Mouse (Mus musculus) liver, embryonic 12.5 days (tissue): Measurements from ENCODE around the gene Setx. TPM values are rescaled to one million over a fixed set of nuclear protein-coding genes. Genes with fewer than 3 reads are reported as not detected.

Experiments used
- ATAC-seq: fragments of 200-750 bp; cut with Nextera tagmentation; 2 replicates; pipeline ENCODE4 v1.8.0; 2017; ENCODE audit warnings: moderate number of reproducible peaks, mild to moderate bottlenecking, moderate library complexity
- H3K27ac ChIP-seq: fragments of 300-500 bp; sonication (generic); 2 replicates; pipeline ENCODE4 v1.5.1; 2016; ENCODE audit warnings: mild to moderate bottlenecking
- H3K27me3 ChIP-seq: fragments of 300-500 bp; sonication (generic); replicated peaks from 2 replicates; pipeline ENCODE4 v1.6.1; 2016; ENCODE audit warnings: mild to moderate bottlenecking, moderate library complexity
- H3K36me3 ChIP-seq: fragments of 300-500 bp; sonication (generic); 2 replicates; pipeline ENCODE4 v1.6.1; 2016; ENCODE audit warnings: mild to moderate bottlenecking, moderate library complexity
- H3K4me1 ChIP-seq: fragments of 300-500 bp; sonication (generic); 2 replicates; pipeline ENCODE4 v1.6.1; 2016
- H3K4me2 ChIP-seq: fragments of 300-500 bp; sonication (generic); 2 replicates; pipeline ENCODE4 v1.6.1; 2016; ENCODE audit warnings: mild to moderate bottlenecking, moderate library complexity
- H3K4me3 ChIP-seq: fragments of 300-500 bp; sonication (generic); 2 replicates; pipeline ENCODE4 v1.5.1; 2016; ENCODE audit warnings: mild to moderate bottlenecking, moderate library complexity
- H3K9ac ChIP-seq: fragments of 300-500 bp; sonication (generic); 2 replicates; pipeline ENCODE4 v1.6.1; 2016; ENCODE audit warnings: mild to moderate bottlenecking, moderate library complexity
- H3K9me3 ChIP-seq: fragments of 300-500 bp; sonication (generic); replicated peaks from 2 replicates; pipeline ENCODE4 v1.6.1; 2016; ENCODE audit warnings: mild to moderate bottlenecking, moderate library complexity
- WGBS: fragments of 180-500 bp; shearing (Covaris S2); methylation state at CpG from one replicate; pipeline ENCODE4 v1.1.7; 2016; ENCODE audit not compliant: insufficient replicate concordance; 5-methylcytosine and 5-hydroxymethylcytosine counted together
- polyA plus RNA-seq: library from polyadenylated mRNA; unstranded; fragments of >200 nt; fragmentation: Nextera tagmentation; extraction: Ambion mirVana; gene quantifications from 2 replicates; pipeline ENCODE4 v1.2.1, GENCODE M21; 2016

Setx gene
- polyA plus RNA-seq, 1 experiment from 2014 or later = 5.7 TPM

DNA sequence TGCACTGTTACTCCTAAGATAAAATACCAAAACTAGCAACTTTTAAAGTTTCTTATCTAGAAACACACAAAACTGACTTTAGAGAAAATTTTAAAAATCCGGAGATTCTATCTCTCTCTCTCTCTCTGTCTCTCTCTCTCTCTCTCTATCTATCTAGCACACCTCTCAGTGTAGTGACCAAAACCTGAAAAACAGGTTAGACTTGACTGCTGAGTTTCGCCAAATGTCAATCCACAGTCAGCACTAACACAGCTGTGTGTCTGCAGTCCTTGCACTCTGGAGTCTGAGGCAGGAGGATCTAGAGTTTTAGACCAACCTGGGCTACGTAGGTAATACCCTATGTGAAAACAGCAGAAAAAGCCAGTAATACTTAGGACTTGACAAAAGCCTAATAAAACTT lies 50.9 kb downstream of the Setx start:
- WGBS = 71% methylated on average over 3 of the region's 3 CpGs
- Histone ChIP-seq H3K4me3 (no peak overlapping the region), H3K27me3 (no peaks in the 10 kb centered on the region), H3K9ac (no peak overlapping the region), H3K27ac (no peak overlapping the region), H3K4me1 (no peaks in the 10 kb centered on the region), H3K9me3 (no peaks in the 10 kb centered on the region), H3K36me3 (peaks cover 93% of the 10 kb centered on the region), H3K4me2 (no peak overlapping the region)
- ATAC-seq = no peak

DNA sequence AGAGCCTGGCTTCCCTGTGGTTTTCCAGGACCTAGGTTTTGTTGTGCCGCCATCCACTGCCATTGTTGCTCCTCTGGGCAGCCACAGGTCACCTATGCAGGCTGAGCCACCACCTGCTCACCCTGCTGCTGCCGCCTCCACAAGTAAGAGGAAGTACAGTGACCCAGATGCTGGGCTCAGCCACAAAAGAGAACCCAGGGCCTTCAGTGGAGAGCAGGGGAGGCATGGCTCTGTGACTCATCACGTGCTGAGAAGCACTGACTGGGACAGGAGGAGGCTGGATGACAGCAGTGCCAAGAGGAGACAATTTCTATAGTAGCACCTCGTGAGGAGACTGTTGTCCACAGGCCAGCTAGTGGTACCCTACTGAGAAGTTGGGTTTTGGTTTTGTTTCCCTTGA lies 55.8 kb downstream of the Setx start:
- Histone ChIP-seq H3K4me2 (no peak overlapping the region), H3K4me1 (no peaks in the 10 kb centered on the region), H3K9ac (no peak overlapping the region), H3K36me3 (peaks cover 64% of the 10 kb centered on the region), H3K27ac (no peak overlapping the region), H3K27me3 (no peaks in the 10 kb centered on the region), H3K9me3 (no peaks in the 10 kb centered on the region), H3K4me3 (no peak overlapping the region)
- 64% methylated on average over 4 of the region's 4 CpGs for WGBS
- no peak for ATAC-seq

GRCm38 (mm10) chr2:29181111-29181510 lies 57.1 kb downstream of the Setx start:
- Histone ChIP-seq H3K36me3 (peaks cover 53% of the 10 kb centered on the region), H3K4me1 (no peaks in the 10 kb centered on the region), H3K9ac (no peak overlapping the region), H3K4me2 (no peak overlapping the region), H3K9me3 (no peaks in the 10 kb centered on the region), H3K27me3 (no peaks in the 10 kb centered on the region), H3K4me3 (no peak overlapping the region), H3K27ac (no peak overlapping the region)
- ATAC-seq = no peak
- 80% methylated on average over 2 of the region's 2 CpGs for WGBS

DNA sequence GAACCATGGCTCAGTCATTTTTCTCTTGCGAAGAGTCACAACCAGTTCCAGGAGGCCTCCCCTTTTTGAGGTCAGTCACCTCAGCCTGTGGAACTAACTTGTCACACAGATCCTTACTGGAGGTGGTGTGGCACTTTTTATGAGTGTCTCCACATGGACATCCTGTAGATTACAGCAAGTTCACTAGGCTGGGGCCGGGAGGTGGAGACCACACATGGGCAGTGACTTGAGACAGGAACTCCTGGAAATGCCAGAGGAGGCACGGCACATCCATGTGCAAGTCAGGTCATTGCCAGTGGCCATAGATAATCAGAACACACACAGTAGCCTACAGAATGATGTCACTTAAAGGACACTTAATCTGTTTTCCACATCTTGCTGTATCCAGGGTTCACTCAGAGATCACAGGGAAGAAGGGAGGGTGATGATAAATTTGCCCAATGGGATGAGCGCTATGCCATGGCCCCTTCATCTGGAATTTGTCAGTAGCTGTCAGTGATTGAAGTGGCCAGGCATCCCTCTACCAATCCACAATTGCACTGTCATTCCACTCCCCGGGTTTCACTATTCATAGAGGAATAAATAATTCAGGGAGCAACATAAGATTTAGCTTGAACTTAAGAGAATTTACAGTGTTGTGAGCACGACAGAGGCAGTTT lies 59.4 kb downstream of the Setx start:
- ATAC-seq = no peak
- 58% methylated on average over 6 of the region's 6 CpGs for WGBS
- H3K4me1 ChIP-seq = no peaks in the 10 kb centered on the region
- no peaks in the 10 kb centered on the region for H3K9me3 ChIP-seq
- no peak overlapping the region for H3K9ac ChIP-seq
- no peaks in the 10 kb centered on the region for H3K27me3 ChIP-seq
- H3K36me3 ChIP-seq = peaks cover 31% of the 10 kb centered on the region
- H3K27ac ChIP-seq = no peak overlapping the region
- H3K4me3 ChIP-seq = no peak overlapping the region
- H3K4me2 ChIP-seq = no peak overlapping the region

DNA sequence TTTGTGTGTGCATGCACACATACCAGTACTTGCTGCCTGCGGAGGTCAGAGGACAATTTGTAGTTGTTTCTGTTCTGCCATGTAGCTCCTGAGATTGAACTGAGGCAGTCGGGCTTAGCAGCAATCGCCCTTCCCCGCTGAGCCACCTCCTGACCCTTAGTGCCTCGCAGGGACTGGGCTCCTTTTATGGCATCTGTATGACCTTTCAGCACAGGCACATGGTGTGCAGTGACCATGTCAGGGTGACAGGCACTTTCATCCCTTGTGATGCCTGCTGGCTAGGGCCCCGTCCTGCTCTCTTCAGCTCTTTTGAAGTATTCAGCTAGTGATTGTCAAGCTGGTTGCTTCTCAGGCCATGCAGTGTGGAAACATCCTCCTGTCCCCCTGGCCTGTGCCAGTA lies 62.2 kb downstream of the Setx start:
- no peak for ATAC-seq
- Histone ChIP-seq H3K4me1 (no peaks in the 10 kb centered on the region), H3K27ac (no peak overlapping the region), H3K36me3 (peaks cover 7% of the 10 kb centered on the region; the same call in 1 of the 2 replicates), H3K27me3 (peaks cover under 1% of the 10 kb centered on the region; the same call in 1 of the 2 replicates), H3K4me3 (no peak overlapping the region), H3K9ac (no peak overlapping the region), H3K9me3 (no peaks in the 10 kb centered on the region), H3K4me2 (no peak overlapping the region)
- WGBS = 71% methylated on average over 6 of the region's 6 CpGs

- H3K9me3 ChIP-seq = no peaks in the 10 kb centered on the region
- ATAC-seq = no peak
- H3K4me1 ChIP-seq = peaks cover 12% of the 10 kb centered on the region
- H3K4me3 ChIP-seq = no peak overlapping the region
- 74% methylated on average over 7 of the region's 7 CpGs for WGBS
- peaks cover 39% of the 10 kb centered on the region for H3K27me3 ChIP-seq
- H3K36me3 ChIP-seq = no peaks in the 10 kb centered on the region
- no peak overlapping the region for H3K27ac ChIP-seq
- no peak overlapping the region for H3K4me2 ChIP-seq
- no peak overlapping the region for H3K9ac ChIP-seq
Observed at GRCm38 (mm10) chr2:29190392-29190791, 66.4 kb downstream of the Setx start.

DNA sequence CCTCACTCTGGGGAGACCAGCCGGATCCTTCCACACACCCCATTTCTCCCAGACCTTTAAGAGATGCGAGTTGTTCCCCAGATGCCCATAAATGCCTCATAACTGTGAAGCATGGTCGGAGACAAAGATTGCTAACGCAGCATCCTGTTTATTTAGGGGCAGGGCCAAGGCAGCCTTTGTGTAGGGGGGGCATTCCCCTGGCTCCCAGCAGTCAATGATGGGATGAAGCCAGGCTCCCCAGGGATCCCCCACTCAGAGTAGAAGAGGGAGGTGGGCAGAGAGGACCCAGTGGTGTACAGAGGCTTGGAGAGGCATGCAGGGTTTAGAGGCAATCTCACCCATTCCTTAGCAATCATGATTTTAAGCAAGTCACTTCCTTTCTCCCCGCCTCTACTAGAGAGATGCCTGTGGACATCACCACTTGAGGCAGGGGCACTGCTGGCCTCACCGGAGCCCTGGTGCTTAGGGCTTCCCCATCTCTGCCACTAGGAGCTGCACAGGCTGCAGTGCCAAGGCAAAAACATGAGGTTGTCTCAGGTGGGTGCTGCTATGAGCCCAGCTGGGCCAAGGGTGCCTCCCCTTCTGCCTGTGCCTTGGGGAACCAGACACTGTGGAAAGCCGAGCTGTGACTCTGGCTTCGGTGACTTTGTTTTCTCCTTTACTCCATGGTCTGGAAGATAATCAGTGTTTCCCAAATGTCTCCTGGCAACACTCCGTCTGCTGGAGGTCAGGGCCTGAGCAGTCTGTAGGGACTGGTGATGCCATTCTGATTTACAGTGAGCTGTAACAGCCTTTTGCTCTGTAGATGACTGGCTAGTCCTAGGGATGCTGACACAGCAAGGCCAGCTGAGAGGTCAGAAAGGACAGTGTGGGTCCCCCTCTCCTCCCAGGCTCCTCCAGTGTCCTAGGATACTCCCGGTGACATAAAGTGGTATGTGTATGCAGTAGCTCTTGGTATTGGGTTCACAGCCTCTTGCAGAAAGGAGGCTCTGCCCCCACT lies 67.5 kb downstream of the Setx start:
- H3K27ac ChIP-seq = no peak overlapping the region
- H3K36me3 ChIP-seq = no peaks in the 10 kb centered on the region
- no peak overlapping the region for H3K4me2 ChIP-seq
- H3K9ac ChIP-seq = no peak overlapping the region
- 65% methylated on average over 10 of the region's 10 CpGs for WGBS
- no peaks in the 10 kb centered on the region for H3K9me3 ChIP-seq
- no peak overlapping the region for H3K4me3 ChIP-seq
- ATAC-seq = no peak
- H3K27me3 ChIP-seq = peaks cover 50% of the 10 kb centered on the region
- H3K4me1 ChIP-seq = peaks cover 14% of the 10 kb centered on the region

- H3K27me3 ChIP-seq = peaks cover 63% of the 10 kb centered on the region
- no peak overlapping the region for H3K4me2 ChIP-seq
- H3K4me1 ChIP-seq = peaks cover 14% of the 10 kb centered on the region
- H3K9me3 ChIP-seq = no peaks in the 10 kb centered on the region
- no peak for ATAC-seq
- no peak overlapping the region for H3K4me3 ChIP-seq
- no peaks in the 10 kb centered on the region for H3K36me3 ChIP-seq
- 66% methylated on average over 8 of the region's 8 CpGs for WGBS
- no peak overlapping the region for H3K9ac ChIP-seq
- H3K27ac ChIP-seq = no peak overlapping the region
Observed at GRCm38 (mm10) chr2:29192629-29193278, 68.8 kb downstream of the Setx start.

- Histone ChIP-seq H3K4me1 (peaks cover 14% of the 10 kb centered on the region), H3K9ac (no peak overlapping the region; the same call in 1 of the 2 replicates), H3K4me2 (peak overlapping the region; percentile 90), H3K4me3 (peak overlapping the region; percentile 54), H3K27ac (no peak overlapping the region), H3K27me3 (peaks cover 75% of the 10 kb centered on the region), H3K9me3 (no peaks in the 10 kb centered on the region), H3K36me3 (no peaks in the 10 kb centered on the region)
- WGBS = 23% methylated on average over 16 of the region's 16 CpGs
- no peak for ATAC-seq
Observed at GRCm38 (mm10) chr2:29193819-29194546, 70.0 kb downstream of the Setx start.

- 2% methylated on average over 61 of the region's 61 CpGs for WGBS
- Histone ChIP-seq H3K27me3 (peaks cover 78% of the 10 kb centered on the region), H3K4me2 (peak overlapping the region; percentile 90), H3K9ac (peak overlapping the region; percentile 46), H3K36me3 (no peaks in the 10 kb centered on the region), H3K27ac (no peak overlapping the region), H3K4me1 (peaks cover 14% of the 10 kb centered on the region), H3K4me3 (peak overlapping the region; percentile 54), H3K9me3 (no peaks in the 10 kb centered on the region)
- peak; percentile 70 for ATAC-seq
Observed at GRCm38 (mm10) chr2:29194547-29195463, 70.8 kb downstream of the Setx start.

- Histone ChIP-seq H3K4me2 (no peak overlapping the region), H3K27me3 (peaks cover 84% of the 10 kb centered on the region), H3K36me3 (no peaks in the 10 kb centered on the region), H3K27ac (no peak overlapping the region), H3K4me1 (peaks cover 14% of the 10 kb centered on the region), H3K9me3 (no peaks in the 10 kb centered on the region), H3K4me3 (no peak overlapping the region), H3K9ac (no peak overlapping the region)
- 61% methylated on average over 12 of the region's 12 CpGs for WGBS
- ATAC-seq = no peak
Observed at GRCm38 (mm10) chr2:29196844-29197243, 72.9 kb downstream of the Setx start.
